Mouse (Mus musculus) splenic B cell, adult 2 months (primary cell): ENCODE data around the gene Micu1.
A peak's percentile ranks its signal among the peaks of the same experiment; 100 is the strongest.

Experiments used
- DNase-seq: peaks from one replicate; pipeline ENCODE4 v3.0.0-alpha.2; 2011; ENCODE audit warnings: low read depth, low spot score
- H3K27me3 ChIP-seq: 2 replicates; pipeline ENCODE4 v1.6.1; 2012; ENCODE audit warnings: mild to moderate bottlenecking, low read length, moderate library complexity, mixed read lengths; ENCODE audit not compliant: control insufficient read depth, poor library complexity, insufficient read depth, severe bottlenecking
- H3K36me3 ChIP-seq: 2 replicates; pipeline ENCODE4 v1.6.1; 2012; ENCODE audit warnings: mild to moderate bottlenecking, low read length, moderate library complexity, mixed read lengths; ENCODE audit not compliant: control insufficient read depth, poor library complexity, insufficient read depth, severe bottlenecking

The Micu1 gene

GRCm38 (mm10) chr10:59743969-59744368 is 41.7 kb downstream of the Micu1 start:
- Histone ChIP-seq H3K27me3 (no peaks in the 10 kb centered on the region), H3K36me3 (peaks cover 4% of the 10 kb centered on the region; the same call in 1 of the 2 replicates)
- DNase-seq, result no peak

DNA sequence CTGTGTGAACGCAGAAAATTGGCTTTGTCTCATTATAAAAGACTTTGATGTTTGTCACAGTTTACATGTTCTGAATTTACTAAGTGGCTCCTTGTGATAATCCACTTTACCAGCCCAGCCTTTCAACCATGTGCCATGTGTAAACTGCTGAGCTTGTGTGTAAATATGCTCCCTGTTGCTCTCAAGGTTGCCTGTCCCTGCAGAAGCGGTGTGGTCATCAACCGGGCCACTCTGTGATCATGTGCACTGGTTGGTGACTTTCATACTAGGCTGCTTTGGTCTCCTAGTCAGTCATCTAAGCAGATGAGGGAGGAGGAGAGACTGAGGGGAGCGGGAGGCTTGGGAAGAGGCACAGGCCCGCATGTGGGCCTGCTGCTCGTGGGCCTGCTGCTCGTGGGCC is 45.1 kb downstream of the Micu1 start:
- no peak for DNase-seq
- H3K36me3 ChIP-seq, result peaks cover 4% of the 10 kb centered on the region; the same call in 1 of the 2 replicates
- no peaks in the 10 kb centered on the region for H3K27me3 ChIP-seq

- Histone ChIP-seq H3K27me3 (no peaks in the 10 kb centered on the region), H3K36me3 (peaks cover 2% of the 10 kb centered on the region; the same call in 1 of the 2 replicates)
- peak; percentile 5 for DNase-seq
Measured at GRCm38 (mm10) chr10:59748699-59749200, 46.5 kb downstream of the Micu1 start.

DNA sequence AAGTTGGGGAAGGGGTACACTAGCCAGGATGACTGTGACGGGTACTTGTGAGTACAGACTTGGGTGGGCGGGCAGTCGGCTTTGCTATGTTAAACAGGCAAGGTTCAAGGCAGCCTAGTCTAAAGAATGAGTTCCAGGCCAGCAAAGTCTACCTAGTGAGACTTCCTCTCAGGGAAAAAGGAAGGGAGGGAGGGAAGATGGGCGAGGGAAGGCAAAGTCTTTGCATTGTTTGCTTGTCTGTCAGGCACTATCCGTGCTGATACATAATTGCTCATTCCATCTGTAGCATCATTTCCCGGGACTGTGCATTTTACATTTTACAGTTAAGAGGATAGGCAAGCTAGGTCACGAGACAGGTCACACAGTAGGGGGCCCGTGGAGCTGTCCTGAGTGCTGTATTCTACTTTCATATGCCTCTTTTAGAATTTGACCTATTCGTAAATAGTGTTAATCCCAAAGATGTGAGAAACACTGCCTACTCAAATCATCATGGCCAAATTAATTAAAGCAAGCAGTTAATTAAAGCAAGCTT is 51.3 kb downstream of the Micu1 start:
- Histone ChIP-seq H3K36me3 (no peaks in the 10 kb centered on the region; the same call in 1 of the 2 replicates), H3K27me3 (no peaks in the 10 kb centered on the region)

DNA sequence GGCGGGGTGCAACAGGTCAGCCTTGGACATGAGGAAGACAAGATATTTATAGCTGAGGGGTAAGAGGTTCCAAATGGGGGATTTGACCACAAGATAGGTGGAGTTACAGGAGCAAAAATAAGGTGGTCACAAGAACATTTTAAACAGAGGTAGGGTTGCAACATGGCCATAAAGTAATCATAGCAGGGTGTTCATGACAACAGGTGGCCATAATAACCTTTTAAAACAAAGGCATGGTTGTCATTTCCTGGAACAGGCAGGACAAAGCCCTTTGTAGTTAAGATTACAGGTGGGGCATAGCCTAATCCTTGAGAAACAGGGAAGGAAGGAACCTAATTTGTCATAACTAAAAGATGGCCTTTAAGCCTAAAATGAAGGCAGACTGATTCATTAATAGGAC is 51.8 kb downstream of the Micu1 start:
- no peaks in the 10 kb centered on the region for H3K27me3 ChIP-seq
- no peaks in the 10 kb centered on the region; the same call in 1 of the 2 replicates for H3K36me3 ChIP-seq
- DNase-seq, result no peak

More for the DNA sequence above, 51.3 kb downstream of the Micu1 start:
- no peak for DNase-seq

DNA sequence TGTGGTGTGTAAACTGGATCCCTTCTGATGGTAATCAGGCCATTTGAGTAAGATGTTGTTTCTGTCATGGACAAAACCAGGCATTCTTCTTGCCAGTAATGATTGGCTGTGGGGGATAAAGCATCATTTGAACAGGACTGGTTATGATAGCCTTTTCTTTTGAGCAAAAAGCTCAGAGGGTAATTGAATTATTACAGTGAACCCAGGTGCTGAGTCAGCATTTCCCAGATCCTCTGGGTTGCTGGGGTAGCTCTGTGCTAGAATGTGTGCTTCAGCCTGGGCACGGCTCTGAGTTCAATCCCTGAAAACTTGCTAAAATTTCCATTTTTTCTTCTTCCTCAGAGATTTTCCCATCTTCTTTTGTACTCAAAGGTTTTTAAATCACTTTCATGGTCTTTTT is 52.6 kb downstream of the Micu1 start:
- no peak for DNase-seq
- Histone ChIP-seq H3K36me3 (no peaks in the 10 kb centered on the region; the same call in 1 of the 2 replicates), H3K27me3 (no peaks in the 10 kb centered on the region)

DNA sequence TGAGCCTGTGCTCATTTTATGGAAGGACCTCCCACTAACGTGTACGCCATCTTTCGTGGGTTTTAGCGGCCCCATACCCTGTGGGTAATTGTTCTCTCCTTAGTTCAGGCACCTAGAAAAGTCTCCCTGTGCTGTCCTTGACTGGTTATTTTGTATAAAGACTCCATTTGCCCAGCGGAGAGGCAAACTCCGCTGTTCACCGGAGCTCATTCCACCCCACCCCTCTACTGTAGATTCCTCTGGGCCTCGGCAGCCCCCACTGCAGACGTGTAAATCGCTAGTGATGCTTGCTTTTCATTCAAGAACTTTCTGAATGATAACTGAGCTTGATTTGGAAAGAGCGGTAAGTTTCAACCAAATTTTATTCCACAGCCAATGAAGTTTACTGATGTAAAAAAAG is 53.4 kb downstream of the Micu1 start:
- DNase-seq, result no peak
- Histone ChIP-seq H3K36me3 (no peaks in the 10 kb centered on the region), H3K27me3 (no peaks in the 10 kb centered on the region)

GRCm38 (mm10) chr10:59756090-59756489 is 53.8 kb downstream of the Micu1 start:
- Histone ChIP-seq H3K36me3 (no peaks in the 10 kb centered on the region), H3K27me3 (no peaks in the 10 kb centered on the region)
- no peak for DNase-seq

DNA sequence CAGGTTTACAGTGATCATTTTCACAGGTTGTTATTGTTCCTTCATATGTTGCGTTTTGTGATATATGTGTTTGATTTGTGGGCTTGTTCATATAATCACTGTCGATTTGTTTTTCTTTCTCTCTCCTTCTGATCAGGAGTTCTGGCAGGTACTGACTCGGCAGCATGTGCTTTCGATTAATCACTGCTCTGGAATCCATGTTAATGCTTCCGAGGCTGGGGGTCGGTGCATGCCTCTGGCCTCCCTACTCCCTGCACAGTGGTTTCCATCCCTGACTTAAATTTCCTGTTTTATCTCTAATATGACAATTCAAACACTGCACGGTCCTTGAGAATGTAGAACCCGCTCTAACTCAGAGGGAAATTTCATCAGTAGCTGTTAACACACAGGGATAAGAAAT is 54.3 kb downstream of the Micu1 start:
- H3K36me3 ChIP-seq, result no peaks in the 10 kb centered on the region
- no peak for DNase-seq
- H3K27me3 ChIP-seq, result no peaks in the 10 kb centered on the region

DNA sequence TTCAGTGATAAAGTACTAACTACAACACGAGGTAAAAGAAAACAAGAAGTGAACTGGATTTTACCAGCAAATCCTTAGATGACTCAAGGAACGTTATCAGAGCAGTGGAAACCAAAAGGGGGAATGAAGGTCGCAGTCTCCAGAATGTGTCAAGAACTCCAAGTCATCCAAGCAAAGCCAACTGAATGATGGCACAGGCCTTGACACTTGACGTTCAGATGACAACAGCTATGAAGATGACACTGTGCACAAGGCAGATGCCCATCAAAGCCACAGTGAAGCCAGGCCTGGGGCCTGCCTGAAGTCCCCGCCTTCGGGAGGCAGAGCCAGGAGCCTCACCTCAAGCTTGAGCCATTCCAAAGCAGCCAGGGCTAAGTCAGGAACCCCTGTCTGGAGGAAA is 62.5 kb downstream of the Micu1 start:
- Histone ChIP-seq H3K27me3 (no peaks in the 10 kb centered on the region), H3K36me3 (no peaks in the 10 kb centered on the region)
- DNase-seq, result no peak

- no peak for DNase-seq
- no peaks in the 10 kb centered on the region for H3K27me3 ChIP-seq
- H3K36me3 ChIP-seq, result peaks cover 2% of the 10 kb centered on the region; the same call in 1 of the 2 replicates
Measured at GRCm38 (mm10) chr10:59768369-59769079, 66.2 kb downstream of the Micu1 start.

- H3K27me3 ChIP-seq, result no peaks in the 10 kb centered on the region
- peaks cover 2% of the 10 kb centered on the region; the same call in 1 of the 2 replicates for H3K36me3 ChIP-seq
- no peak for DNase-seq
Measured at GRCm38 (mm10) chr10:59771375-59772048, 69.2 kb downstream of the Micu1 start.

GRCm38 (mm10) chr10:59772049-59772397 is 69.7 kb downstream of the Micu1 start:
- H3K27me3 ChIP-seq, result no peaks in the 10 kb centered on the region
- peaks cover 2% of the 10 kb centered on the region; the same call in 1 of the 2 replicates for H3K36me3 ChIP-seq
- DNase-seq, result no peak

DNA sequence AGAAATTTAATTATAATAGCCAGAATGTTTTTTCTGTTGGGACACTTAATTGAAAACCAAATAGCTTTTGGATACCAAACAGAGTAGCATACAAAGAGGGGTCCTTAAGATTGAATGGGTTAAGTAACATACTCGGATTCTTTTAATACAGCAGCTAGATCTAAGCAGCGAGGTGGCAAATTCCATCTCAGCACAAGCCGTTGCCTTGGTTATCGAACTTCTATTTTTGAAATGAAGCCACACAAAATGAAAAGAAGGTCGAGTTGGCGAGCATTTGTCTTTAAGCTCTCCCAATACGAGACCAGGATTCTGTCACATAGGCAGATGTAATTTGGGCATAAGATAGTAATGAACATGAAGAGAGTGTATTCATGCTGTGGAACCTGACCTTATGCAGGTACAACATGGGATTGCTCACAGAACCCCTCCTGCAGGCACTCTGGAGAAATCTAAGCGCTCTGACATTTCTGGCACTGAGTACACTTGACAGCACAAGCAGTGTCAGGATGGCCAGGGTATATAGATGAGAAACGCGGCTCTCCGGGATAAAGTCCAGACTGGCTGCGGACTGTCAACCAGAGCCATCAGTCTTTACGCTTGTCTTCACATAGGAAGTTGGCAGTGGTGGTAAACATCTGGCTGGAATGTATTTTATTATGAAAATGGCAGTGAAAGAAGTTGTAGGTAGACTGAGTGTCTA is 71.3 kb downstream of the Micu1 start:
- DNase-seq, result no peak
- Histone ChIP-seq H3K27me3 (no peaks in the 10 kb centered on the region), H3K36me3 (peaks cover 2% of the 10 kb centered on the region; the same call in 1 of the 2 replicates)
